Mouse (Mus musculus) erythroblast, embryonic 14.5 days (primary cell): ENCODE data around the gene Rab31. TPM values are rescaled to one million over a fixed set of nuclear protein-coding genes. Genes with fewer than 3 reads are reported as not detected.

Experiments used
- H3K27me3 ChIP-seq: 2 replicates; pipeline ENCODE4 v1.6.1; 2012; ENCODE audit warnings: inconsistent platforms; ENCODE audit not compliant: control insufficient read depth
- H3K36me3 ChIP-seq: 2 replicates; pipeline ENCODE4 v1.6.1; 2012; ENCODE audit warnings: mild to moderate bottlenecking, inconsistent platforms; ENCODE audit not compliant: control insufficient read depth
- H3K4me1 ChIP-seq: 2 replicates; pipeline ENCODE4 v1.6.1; 2012; ENCODE audit warnings: inconsistent platforms; ENCODE audit not compliant: control insufficient read depth
- H3K4me3 ChIP-seq: replicated peaks from 2 replicates; pipeline ENCODE3; 2012; ENCODE audit warnings: moderate library complexity, mild to moderate bottlenecking, inconsistent platforms
- H3K9me3 ChIP-seq: 2 replicates; pipeline ENCODE4 v1.6.1; 2012; ENCODE audit warnings: low read length, inconsistent platforms, mixed read lengths; ENCODE audit not compliant: control insufficient read depth
- GATA1 ChIP-seq: IDR thresholded peaks from 2 replicates; pipeline ENCODE4 v1.6.1; 2012; ENCODE audit warnings: low read length, inconsistent platforms, mixed read lengths
- TAL1 ChIP-seq: IDR thresholded peaks from 3 replicates; pipeline ENCODE4 v1.6.1; 2012; ENCODE audit warnings: low read length, inconsistent platforms, mixed read lengths
- polyA plus RNA-seq: library from polyadenylated mRNA; stranded (reverse); fragments of >175 nt; gene quantifications from 2 replicates; pipeline ENCODE4 v1.2.3, GENCODE M21; 2012

The Rab31 gene
- polyA plus RNA-seq, 1 experiment, result not detected

DNA sequence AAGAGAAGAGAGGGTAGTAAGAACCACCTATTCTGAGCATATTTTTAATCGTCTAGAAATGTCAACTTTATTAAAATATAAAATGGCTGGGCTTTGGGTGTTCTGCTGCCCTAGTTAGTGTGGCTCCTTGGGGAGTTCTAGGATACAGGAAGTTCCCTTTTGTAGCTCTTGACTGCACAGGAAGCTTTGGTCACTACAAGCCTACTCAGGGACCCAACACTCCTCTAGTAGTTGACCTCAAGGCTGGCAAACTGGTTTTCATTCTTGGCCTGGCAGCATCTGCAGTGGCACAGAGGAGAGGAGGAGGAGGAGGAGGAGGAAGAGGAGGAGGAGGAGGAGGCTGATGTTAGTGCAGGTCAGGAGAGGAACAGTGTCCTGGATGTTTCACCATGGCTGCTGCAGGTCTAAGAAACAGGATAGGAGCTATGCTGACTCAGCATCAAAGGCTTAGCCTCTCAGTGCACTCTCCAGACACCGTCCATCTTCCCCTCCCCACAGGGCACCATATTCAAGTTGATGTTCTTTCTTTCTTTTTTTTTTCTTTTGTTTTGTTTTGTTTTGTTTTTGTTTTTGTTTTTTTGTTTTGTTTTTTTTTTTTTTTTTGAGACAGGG, 91.6 kb downstream of the Rab31 start:
- H3K4me3 ChIP-seq, result no peak overlapping the region
- TF ChIP-seq TAL1 (no peak), GATA1 (no peak)
- H3K36me3 ChIP-seq, result no peaks in the 10 kb centered on the region
- no peaks in the 10 kb centered on the region for H3K4me1 ChIP-seq
- H3K27me3 ChIP-seq, result no peaks in the 10 kb centered on the region
- no peaks in the 10 kb centered on the region for H3K9me3 ChIP-seq

DNA sequence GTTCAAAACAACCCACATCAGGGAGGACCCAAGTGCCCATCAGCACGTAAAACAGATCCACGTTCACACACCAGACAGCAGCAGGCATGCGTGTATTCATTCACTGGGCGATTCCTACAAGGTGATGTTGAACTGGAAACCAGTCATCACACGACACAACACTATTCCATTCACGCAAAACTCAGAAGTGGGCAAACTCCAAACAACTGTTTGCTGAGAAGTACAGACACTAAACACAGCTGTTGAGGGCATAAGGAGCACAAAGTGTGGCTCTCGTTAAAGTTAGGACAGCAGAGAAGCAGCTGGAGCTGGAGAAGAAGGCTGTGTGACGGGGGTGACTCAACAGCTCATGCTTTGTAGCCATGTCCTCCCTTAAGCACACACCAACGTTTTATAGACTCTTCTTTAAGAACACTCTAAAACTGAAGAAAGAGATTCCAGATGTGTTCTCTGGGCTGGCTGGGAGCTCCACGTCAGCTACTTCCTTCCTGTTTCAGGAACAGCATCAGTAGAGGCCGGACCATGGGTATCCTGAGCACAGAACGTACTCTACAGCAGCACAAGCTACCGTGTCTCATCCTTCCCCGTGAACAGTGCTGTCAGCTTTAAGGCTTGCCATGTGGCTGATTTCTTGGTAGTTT, 92.6 kb downstream of the Rab31 start:
- Histone ChIP-seq H3K36me3 (no peaks in the 10 kb centered on the region), H3K9me3 (no peaks in the 10 kb centered on the region), H3K4me3 (no peak overlapping the region), H3K27me3 (no peaks in the 10 kb centered on the region), H3K4me1 (no peaks in the 10 kb centered on the region)
- TF ChIP-seq GATA1 (no peak), TAL1 (no peak)

- Histone ChIP-seq H3K27me3 (no peaks in the 10 kb centered on the region), H3K9me3 (no peaks in the 10 kb centered on the region), H3K36me3 (no peaks in the 10 kb centered on the region), H3K4me1 (no peaks in the 10 kb centered on the region; the same call in 1 of the 2 replicates), H3K4me3 (no peak overlapping the region)
- TF ChIP-seq GATA1, result no peak
- no peak for TF ChIP-seq TAL1
These were observed 94.8 kb downstream of the Rab31 start for GRCm38 (mm10) chr17:65677742-65678141.

DNA sequence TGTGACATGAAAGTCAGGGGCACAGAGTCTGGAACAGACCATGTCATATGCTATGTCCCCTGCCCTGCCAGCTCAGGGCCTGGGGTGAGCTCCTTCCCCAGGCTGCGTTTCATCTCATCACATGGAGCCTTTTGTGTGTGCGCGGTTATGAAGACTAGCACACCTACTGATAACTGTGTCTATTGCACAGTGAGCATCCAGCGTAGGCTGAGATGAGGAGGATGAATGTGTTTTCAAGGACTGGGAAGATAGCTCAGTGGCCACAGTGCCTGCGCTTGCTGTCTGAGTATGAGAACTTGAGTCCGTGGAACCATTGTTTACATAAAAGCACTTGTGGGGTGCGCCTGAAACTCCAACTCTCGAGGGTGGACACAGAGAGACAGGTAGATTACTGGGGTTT, 96.0 kb downstream of the Rab31 start:
- H3K4me3 ChIP-seq, result no peak overlapping the region
- no peak for TF ChIP-seq GATA1
- no peaks in the 10 kb centered on the region; the same call in 1 of the 2 replicates for H3K4me1 ChIP-seq
- no peaks in the 10 kb centered on the region for H3K27me3 ChIP-seq
- H3K36me3 ChIP-seq, result no peaks in the 10 kb centered on the region
- no peaks in the 10 kb centered on the region for H3K9me3 ChIP-seq

- TF ChIP-seq TAL1 (no peak), GATA1 (no peak)
- no peaks in the 10 kb centered on the region for H3K36me3 ChIP-seq
- H3K9me3 ChIP-seq, result no peaks in the 10 kb centered on the region
- H3K4me1 ChIP-seq, result no peaks in the 10 kb centered on the region; the same call in 1 of the 2 replicates
- H3K4me3 ChIP-seq, result no peak overlapping the region
- H3K27me3 ChIP-seq, result no peaks in the 10 kb centered on the region
These were observed 96.6 kb downstream of the Rab31 start for GRCm38 (mm10) chr17:65675985-65676384.

- H3K9me3 ChIP-seq, result no peaks in the 10 kb centered on the region
- no peaks in the 10 kb centered on the region; the same call in 1 of the 2 replicates for H3K4me1 ChIP-seq
- TF ChIP-seq TAL1, result no peak
- TF ChIP-seq GATA1, result no peak
These were observed 97.8 kb downstream of the Rab31 start for GRCm38 (mm10) chr17:65674710-65675171.

DNA sequence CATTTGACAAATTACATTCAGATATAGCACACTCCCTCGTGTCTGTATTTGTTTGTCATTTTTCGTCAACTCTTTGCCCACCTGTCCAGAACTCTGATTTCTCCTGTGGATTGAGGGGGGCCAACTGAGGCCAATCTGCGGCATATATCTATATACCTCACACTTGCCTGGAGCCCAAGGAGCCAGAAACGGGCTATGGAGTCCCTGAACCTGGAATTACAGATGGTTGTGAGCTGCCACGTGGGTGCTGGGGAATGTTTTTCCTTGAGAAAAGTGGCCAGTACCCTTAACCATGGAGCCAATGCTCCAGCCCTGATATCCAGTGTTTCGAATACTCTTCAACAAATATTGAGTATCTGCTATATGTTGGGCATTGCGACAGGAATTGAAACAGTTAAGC, 99.6 kb downstream of the Rab31 start:
- H3K36me3 ChIP-seq, result no peaks in the 10 kb centered on the region

More at GRCm38 (mm10) chr17:65674710-65675171, 97.8 kb downstream of the Rab31 start:
- H3K27me3 ChIP-seq, result no peaks in the 10 kb centered on the region
- no peak overlapping the region for H3K4me3 ChIP-seq
- H3K36me3 ChIP-seq, result no peaks in the 10 kb centered on the region

GRCm38 (mm10) chr17:65669061-65669460, 103.5 kb downstream of the Rab31 start:
- Histone ChIP-seq H3K36me3 (no peaks in the 10 kb centered on the region), H3K4me3 (no peak overlapping the region), H3K27me3 (no peaks in the 10 kb centered on the region), H3K9me3 (no peaks in the 10 kb centered on the region), H3K4me1 (peaks cover 13% of the 10 kb centered on the region)
- no peak for TF ChIP-seq TAL1
- TF ChIP-seq GATA1, result no peak

More for the DNA sequence above, 99.6 kb downstream of the Rab31 start:
- Histone ChIP-seq H3K4me1 (no peaks in the 10 kb centered on the region; the same call in 1 of the 2 replicates), H3K9me3 (no peaks in the 10 kb centered on the region), H3K27me3 (no peaks in the 10 kb centered on the region), H3K4me3 (no peak overlapping the region)
- TF ChIP-seq TAL1 (no peak), GATA1 (no peak)

GRCm38 (mm10) chr17:65667792-65668191, 104.8 kb downstream of the Rab31 start:
- TF ChIP-seq TAL1, result no peak
- TF ChIP-seq GATA1, result no peak
- no peak overlapping the region for H3K4me3 ChIP-seq
- H3K9me3 ChIP-seq, result no peaks in the 10 kb centered on the region
- no peaks in the 10 kb centered on the region for H3K36me3 ChIP-seq
- H3K27me3 ChIP-seq, result no peaks in the 10 kb centered on the region
- peaks cover 24% of the 10 kb centered on the region for H3K4me1 ChIP-seq
